Mouse (Mus musculus) ES-E14 (cell line): ENCODE results near the gene Hoxd9.

Source experiments
- CHD2 ChIP-seq: IDR thresholded peaks from 2 replicates; pipeline ENCODE4 v1.6.1; 2014; ENCODE audit warnings: mild to moderate bottlenecking, low read depth, low read length, inconsistent platforms
- HCFC1 ChIP-seq: IDR thresholded peaks from 2 replicates; pipeline ENCODE4 v1.6.1; 2012; ENCODE audit warnings: low read length, inconsistent platforms, borderline replicate concordance; ENCODE audit not compliant: insufficient read depth
- MAFK ChIP-seq: IDR thresholded peaks from 2 replicates; pipeline ENCODE4 v1.6.1; 2014; ENCODE audit warnings: mild to moderate bottlenecking, low read depth, low read length, inconsistent platforms; ENCODE audit not compliant: insufficient read depth
- ZNF384 ChIP-seq: IDR thresholded peaks from 2 replicates; pipeline ENCODE4 v1.6.1; 2012; ENCODE audit warnings: low read depth, low read length, inconsistent platforms

DNA sequence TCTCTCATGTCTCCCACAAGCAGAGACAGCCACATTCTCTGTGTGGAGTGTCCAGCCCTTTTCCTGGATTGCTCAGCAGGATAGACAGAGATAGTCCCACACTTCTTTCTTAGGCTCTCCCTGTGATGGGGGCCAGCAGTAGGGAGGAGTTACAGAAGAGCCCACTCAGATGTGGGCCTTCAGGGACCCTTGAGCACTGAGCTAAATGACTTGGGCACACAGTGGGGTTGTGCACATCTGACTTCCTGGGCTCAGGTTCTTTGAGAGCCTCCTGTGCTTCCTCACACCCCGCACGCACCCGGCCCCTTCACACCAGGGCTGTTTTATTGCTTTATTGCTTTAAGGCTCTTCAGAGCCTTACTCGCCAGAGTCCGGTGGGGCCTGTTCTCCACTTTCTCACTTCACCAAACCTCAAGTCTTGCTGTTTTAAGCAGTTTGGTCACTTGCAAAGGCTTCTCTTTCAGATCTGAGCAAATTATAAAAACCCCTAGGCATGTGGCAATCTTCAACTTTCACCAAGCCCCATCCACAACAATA, 23.5 kb downstream of the Hoxd9 start:
- no peak for TF ChIP-seq ZNF384
- no peak for TF ChIP-seq CHD2
- no peak for TF ChIP-seq HCFC1
- no peak for TF ChIP-seq MAFK
